ENCODE assay signal across 8 mouse cellular contexts in genomic region chr4:140986711-140987395, GRCm38 (mm10). TPM values are rescaled to one million over a fixed set of nuclear protein-coding genes. Genes with fewer than 3 reads are reported as not detected.
DNase-seq lines count a peak whose midpoint lies in the region; ATAC-seq and TF ChIP-seq lines count a peak whose summit lies in the region.

Gene Atp13a2, plus strand, starts transcription at chr4:140986873.

- TF ChIP-seq CTCF in heart, postnatal 0 days (IDR thresholded peaks at IDR 0.05; ENCODE audit: low read depth), result no peak; the same call in 1 of the 2 replicates
- 0 out of 2 replicates have a peak, but pooled peaks have one; percentile 8 for TF ChIP-seq CTCF in testis, adult 2 months (IDR thresholded peaks at IDR 0.05; ENCODE audit: control insufficient read depth, insufficient read depth, insufficient replicate concordance, low read depth, low read length)

- H3K4me1 ChIP-seq in forebrain, embryonic 12.5 days, result peaks cover 43% of the 10 kb centered on the region
- H3K4me1 ChIP-seq in heart, postnatal 0 days (ENCODE audit: control insufficient read depth, insufficient read depth), result peaks cover 12% of the 10 kb centered on the region
- peaks cover 25% of the 10 kb centered on the region for H3K4me1 ChIP-seq in liver, embryonic 16.5 days (ENCODE audit: control insufficient read depth, low read depth, low read length)
- peaks cover 57% of the 10 kb centered on the region for H3K4me1 ChIP-seq in neural tube, embryonic 13.5 days (replicated peaks)
- H3K4me1 ChIP-seq in testis, adult 2 months (ENCODE audit: control insufficient read depth, insufficient read depth, low read length), result peaks cover 7% of the 10 kb centered on the region

- H3K4me3 ChIP-seq in forebrain, embryonic 12.5 days (replicated peaks), result peak within 1 kb of the TSS; percentile 92
- peak within 1 kb of the TSS; percentile 77 for H3K4me3 ChIP-seq in heart, postnatal 0 days (ENCODE audit: low read depth, low read length)
- peak within 1 kb of the TSS; percentile 78 for H3K4me3 ChIP-seq in liver, embryonic 16.5 days (ENCODE audit: low read depth, low read length)
- H3K4me3 ChIP-seq in neural tube, embryonic 13.5 days, result peak within 1 kb of the TSS; percentile 97
- peak within 1 kb of the TSS; percentile 88 for H3K4me3 ChIP-seq in testis, adult 2 months (ENCODE audit: control insufficient read depth, low read depth, low read length)

- WGBS in forebrain, embryonic 12.5 days, result under 1% methylated on average over 58 of the region's 58 CpGs
- under 1% methylated on average over 58 of the region's 58 CpGs for WGBS in heart, postnatal 0 days
- under 1% methylated on average over 58 of the region's 58 CpGs for WGBS in liver, embryonic 16.5 days (ENCODE audit: insufficient replicate concordance)
- under 1% methylated on average over 56 of the region's 58 CpGs for WGBS in neural tube, embryonic 13.5 days

- H3K27me3 ChIP-seq in forebrain, embryonic 12.5 days, result 0 out of 2 replicates have a peak, but pooled peaks cover 3% of the 10 kb centered on the region
- no peaks in the 10 kb centered on the region for H3K27me3 ChIP-seq in heart, postnatal 0 days (ENCODE audit: control insufficient read depth, insufficient read depth, low read length)
- no peaks in the 10 kb centered on the region for H3K27me3 ChIP-seq in liver, embryonic 16.5 days (ENCODE audit: control insufficient read depth, insufficient read depth, low read depth, low read length)
- H3K27me3 ChIP-seq in neural tube, embryonic 13.5 days, result no peaks in the 10 kb centered on the region
- no peaks in the 10 kb centered on the region for H3K27me3 ChIP-seq in testis, adult 2 months (ENCODE audit: control insufficient read depth, insufficient read depth, low read length)

- peak within 1 kb of the TSS; percentile 96 for H3K9ac ChIP-seq in forebrain, embryonic 12.5 days
- peak within 1 kb of the TSS; percentile 73 for H3K9ac ChIP-seq in heart, postnatal 0 days (replicated peaks; ENCODE audit: low read depth, low read length)
- H3K9ac ChIP-seq in liver, embryonic 16.5 days (ENCODE audit: low read depth, low read length), result peak within 1 kb of the TSS; percentile 74
- H3K9ac ChIP-seq in neural tube, embryonic 13.5 days, result peak within 1 kb of the TSS; percentile 95

- H3K27ac ChIP-seq in forebrain, embryonic 12.5 days, result peak within 1 kb of the TSS; percentile 65
- 0 out of 2 replicates have a peak within 1 kb of the TSS, but pooled peaks have one; percentile 25 for H3K27ac ChIP-seq in heart, postnatal 0 days (ENCODE audit: low read depth)
- no peak within 1 kb of the TSS for H3K27ac ChIP-seq in liver, embryonic 16.5 days (ENCODE audit: low read length)
- H3K27ac ChIP-seq in neural tube, embryonic 13.5 days (replicated peaks), result peak within 1 kb of the TSS; percentile 88
- H3K27ac ChIP-seq in testis, adult 2 months (ENCODE audit: control insufficient read depth, insufficient read depth, low read depth, low read length), result 0 out of 2 replicates have a peak within 1 kb of the TSS, but pooled peaks have one; percentile 24

- ATAC-seq in forebrain, embryonic 12.5 days (ENCODE audit: low FRiP score), result peak; percentile 94
- ATAC-seq in heart, postnatal 0 days (ENCODE audit: insufficient read depth, low read depth), result peak; percentile 83
- ATAC-seq in liver, embryonic 16.5 days (ENCODE audit: low read depth), result peak; percentile 84
- ATAC-seq in neural tube, embryonic 13.5 days (ENCODE audit: low read depth), result peak; percentile 91

- H3K4me2 ChIP-seq in forebrain, embryonic 12.5 days, result peak within 1 kb of the TSS; percentile 84
- H3K4me2 ChIP-seq in heart, postnatal 0 days (ENCODE audit: low read depth, low read length), result peak within 1 kb of the TSS; percentile 78
- H3K4me2 ChIP-seq in liver, embryonic 16.5 days (ENCODE audit: low read depth, low read length), result peak within 1 kb of the TSS; percentile 97
- H3K4me2 ChIP-seq in neural tube, embryonic 13.5 days, result peak within 1 kb of the TSS; percentile 91

- peaks cover 1% of the 10 kb centered on the region; the same call in 1 of the 2 replicates for H3K36me3 ChIP-seq in forebrain, embryonic 12.5 days (replicated peaks)
- no peaks in the 10 kb centered on the region for H3K36me3 ChIP-seq in heart, postnatal 0 days (replicated peaks; ENCODE audit: control insufficient read depth, insufficient read depth, low read length)
- H3K36me3 ChIP-seq in liver, embryonic 16.5 days (ENCODE audit: control insufficient read depth, insufficient read depth), result no peaks in the 10 kb centered on the region
- H3K36me3 ChIP-seq in neural tube, embryonic 13.5 days, result peaks cover 8% of the 10 kb centered on the region; the same call in 1 of the 2 replicates
- H3K36me3 ChIP-seq in testis, adult 2 months (ENCODE audit: control insufficient read depth, insufficient read depth, low read length), result no peaks in the 10 kb centered on the region

- no peaks in the 10 kb centered on the region for H3K9me3 ChIP-seq in forebrain, embryonic 12.5 days
- no peaks in the 10 kb centered on the region for H3K9me3 ChIP-seq in heart, postnatal 0 days (replicated peaks; ENCODE audit: control insufficient read depth, low read length)
- H3K9me3 ChIP-seq in liver, embryonic 16.5 days (replicated peaks; ENCODE audit: control insufficient read depth, low read length), result no peaks in the 10 kb centered on the region
- H3K9me3 ChIP-seq in neural tube, embryonic 13.5 days, result no peaks in the 10 kb centered on the region

- TF ChIP-seq POLR2A in testis, adult 2 months (IDR thresholded peaks at IDR 0.05; ENCODE audit: control insufficient read depth, low read depth, low read length), result peak; percentile 51; the same call in 1 of the 2 replicates

- TF ChIP-seq EP300 in heart, postnatal 0 days (IDR thresholded peaks at IDR 0.05; ENCODE audit: low read depth), result no peak

- peak; percentile 73 to 76 for DNase-seq in CD8-positive naive resting alpha-beta T cell, adult 2 months (ENCODE audit: low read depth in 2 of 2, low spot score in 2 of 2)
- peak; percentile 65 for DNase-seq in c-Kit-positive CD71-positive TER-119-negative erythroid progenitor cells, embryonic 14.5 days (ENCODE audit: low read depth)
- DNase-seq in heart, postnatal 0 days (ENCODE audit: low spot score), result peak; percentile 74
- peak; percentile 94 to 95 for DNase-seq in kidney, postnatal 4 days

RNA-seq across cellular contexts. Expression of gene Atp13a2, which starts in this region (rescaled TPM):
- 75.5 and 82.3 TPM in 2 replicates for polyA plus RNA-seq in forebrain, embryonic 12.5 days (2016; fragmentation: Nextera tagmentation; extraction: Ambion mirVana)
- 45.8 and 47.7 TPM in 2 replicates for total RNA-seq in heart, postnatal 0 days (2014; rRNA removed; ENCODE audit: low replicate concordance)
- polyA plus RNA-seq in heart, postnatal 0 days (2015; fragmentation: Nextera tagmentation; extraction: Ambion mirVana), result 18.8 and 19.3 TPM in 2 replicates
- 15.7 and 18.3 TPM in 2 replicates for polyA plus RNA-seq in liver, embryonic 16.5 days (2015; fragmentation: Nextera tagmentation; extraction: Ambion mirVana)
- polyA plus RNA-seq in neural tube, embryonic 13.5 days (2015; fragmentation: Nextera tagmentation; extraction: Ambion mirVana), result 133 and 144 TPM in 2 replicates
- 40.8 and 41.6 TPM in 2 replicates for polyA plus RNA-seq in testis, adult 2 months (2012; rRNA removed)
